Mouse (Mus musculus): ENCODE measurements around the gene Sf3b3. TPM values are rescaled to one million over a fixed set of nuclear protein-coding genes. Genes with fewer than 3 reads are reported as not detected.

The Sf3b3 gene
- total RNA-seq, 2 experiments from 2014 or later: 36.7 to 37.5 TPM

DNA sequence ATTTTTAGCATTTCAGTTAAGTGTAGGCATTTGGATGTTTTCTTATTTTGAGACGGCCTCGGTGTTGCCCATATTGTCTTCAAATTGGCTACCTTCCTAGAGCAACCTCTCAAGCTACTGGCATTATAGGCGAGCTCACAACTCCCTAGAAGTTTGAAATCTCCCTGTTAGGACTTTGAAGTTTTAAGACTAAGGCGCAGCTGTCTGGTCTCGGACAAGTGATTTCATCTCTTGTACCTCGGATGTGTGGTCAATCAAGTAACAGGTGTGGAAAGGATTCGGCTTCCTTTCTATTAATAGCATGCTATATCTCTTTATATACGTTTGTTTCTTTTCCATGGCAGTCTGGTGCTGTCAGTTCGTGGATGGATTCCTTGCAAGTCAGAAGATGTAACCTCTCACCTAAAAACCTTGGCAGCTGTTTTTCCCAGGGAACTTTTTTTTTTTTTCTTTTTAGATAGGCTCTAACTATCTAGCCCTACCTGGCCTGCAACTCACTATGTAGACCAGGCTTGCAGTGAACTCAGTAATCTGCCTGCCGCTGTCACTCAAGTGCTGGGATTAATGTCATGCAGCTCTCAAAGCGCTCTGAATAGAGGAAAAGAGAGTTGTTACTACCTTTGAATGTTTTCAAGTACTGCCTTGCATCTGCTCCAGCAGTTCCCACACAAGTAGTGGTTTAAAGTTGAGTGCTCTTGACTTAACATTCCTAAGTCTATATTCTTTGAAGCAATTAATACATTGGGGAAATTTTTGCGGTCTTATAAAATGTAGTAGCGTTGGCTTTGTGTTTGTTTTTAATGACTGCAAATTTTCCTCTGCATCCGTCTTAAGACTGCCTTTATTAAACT is 1.3 kb upstream of the Sf3b3 start:
- DNase-seq: no peak

DNA sequence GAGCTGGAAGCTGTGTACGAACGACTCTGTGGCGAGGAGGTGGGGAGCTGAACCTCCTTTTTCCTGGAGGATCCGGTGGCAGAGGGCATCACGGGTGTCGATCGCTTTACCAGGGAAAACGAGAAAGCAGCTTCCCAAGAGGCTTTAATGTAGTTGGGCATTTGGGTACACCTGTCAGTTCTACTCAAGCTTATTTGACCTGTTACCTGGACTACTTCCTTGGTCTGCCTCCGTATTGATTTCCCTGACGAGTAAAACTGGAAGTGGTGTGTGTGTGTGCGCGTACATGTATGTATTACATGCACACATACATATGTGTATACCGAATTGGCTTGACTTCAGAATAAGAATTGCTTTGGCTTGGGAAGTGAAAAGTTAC is 573 bp upstream of the Sf3b3 start:
- no peak for DNase-seq

DNA sequence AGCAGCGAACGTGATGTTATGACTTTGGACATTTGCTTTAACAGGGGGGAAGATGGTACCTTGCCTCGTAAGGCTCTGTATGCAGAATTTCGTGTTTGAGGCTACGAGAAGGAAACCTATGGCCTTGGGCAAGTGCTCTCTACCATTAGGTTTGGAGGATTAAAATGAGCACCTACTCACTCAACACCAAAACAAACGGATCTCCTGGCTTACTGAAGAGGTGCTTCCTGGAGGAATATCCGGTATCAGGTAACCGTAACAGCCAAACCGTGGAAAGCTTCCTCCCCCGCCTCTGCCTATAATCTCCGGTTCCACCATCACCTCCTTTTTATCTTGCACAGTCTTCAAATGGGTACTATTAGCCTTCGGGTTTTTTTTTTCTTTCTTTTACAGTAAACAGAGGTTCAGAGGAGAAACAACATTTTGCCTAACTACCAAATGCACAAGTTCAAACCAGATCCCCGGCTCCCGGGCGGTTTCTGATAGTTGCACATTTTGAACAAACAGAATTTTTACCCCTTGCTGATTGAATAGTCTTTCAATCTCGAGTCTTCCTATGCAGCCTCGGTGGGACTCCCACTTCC is 674 bp downstream of the Sf3b3 start:
- DNase-seq: no peak

- DNase-seq: no peak
Observed at GRCm38 (mm10) chr8:110844941-110845340, 1.6 kb downstream of the Sf3b3 start.

DNA sequence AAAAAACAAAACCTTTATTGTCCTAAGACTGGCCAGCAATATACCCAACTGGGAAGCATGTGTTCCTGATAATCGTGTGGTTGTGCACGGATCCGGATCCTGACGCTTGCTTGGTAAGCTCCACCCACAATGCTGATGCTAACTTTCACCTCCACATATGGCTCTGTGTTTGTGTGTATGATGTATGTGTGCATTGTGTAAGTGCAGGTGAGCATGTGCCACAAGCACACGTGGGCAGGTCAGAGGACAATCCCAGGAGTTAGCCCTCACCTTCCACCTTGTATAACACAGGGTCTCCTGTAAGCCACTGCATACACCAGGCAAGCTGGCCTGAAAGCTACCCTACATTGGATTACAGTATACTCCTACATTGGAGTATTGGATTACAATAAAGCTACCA is 3.4 kb downstream of the Sf3b3 start:
- no peak for DNase-seq

DNA sequence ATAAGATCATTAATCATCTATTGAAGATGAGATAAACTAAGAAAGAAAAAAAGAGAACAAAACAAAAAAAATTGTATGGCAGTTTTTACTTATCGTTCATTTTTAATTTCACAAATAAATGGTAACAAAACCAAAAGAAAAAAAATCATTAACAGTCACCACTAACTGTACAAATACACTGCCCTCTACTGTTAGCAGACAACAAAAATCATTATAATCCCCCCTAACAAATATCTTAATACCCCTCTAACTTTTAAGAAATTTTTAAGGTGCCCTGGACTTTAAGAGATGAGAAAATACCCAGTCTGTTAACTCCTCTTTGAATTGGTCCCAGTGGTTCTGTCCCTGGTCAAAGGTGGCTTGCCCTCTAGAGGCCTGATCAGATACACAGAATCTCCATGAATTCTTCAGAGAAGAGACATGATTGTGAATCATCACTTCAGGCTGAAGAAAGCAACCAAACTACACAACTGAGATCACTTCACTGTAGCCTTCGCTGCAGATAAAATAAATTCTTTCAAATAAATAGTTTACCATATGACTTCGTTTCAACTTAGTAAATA is 4.5 kb downstream of the Sf3b3 start:
- no peak for DNase-seq

- no peak for DNase-seq
Observed at GRCm38 (mm10) chr8:110831956-110832355, 14.6 kb downstream of the Sf3b3 start.

- no peak for DNase-seq
Observed at GRCm38 (mm10) chr8:110828511-110828910, 18.1 kb downstream of the Sf3b3 start.

DNA sequence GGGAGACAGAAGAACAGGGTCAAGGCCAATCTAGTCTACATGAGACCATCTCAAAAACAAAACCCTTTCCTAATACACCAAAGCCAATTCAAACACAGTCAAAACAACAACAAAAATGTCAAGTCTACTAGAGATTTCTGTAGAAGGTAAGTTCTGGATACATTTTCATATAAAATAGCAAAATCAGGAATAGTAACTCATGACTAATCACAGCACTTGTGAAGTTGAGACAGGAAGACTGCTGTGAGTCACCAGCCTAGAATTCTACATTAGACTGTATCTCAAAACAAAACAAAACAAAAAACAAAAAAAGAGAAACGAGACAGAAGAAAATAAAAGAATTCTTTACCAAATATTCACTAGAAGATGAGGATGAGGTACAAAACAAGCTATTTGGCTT is 21.7 kb downstream of the Sf3b3 start:
- DNase-seq: no peak

- DNase-seq: no peak
Observed at GRCm38 (mm10) chr8:110821960-110822359, 24.6 kb downstream of the Sf3b3 start.

DNA sequence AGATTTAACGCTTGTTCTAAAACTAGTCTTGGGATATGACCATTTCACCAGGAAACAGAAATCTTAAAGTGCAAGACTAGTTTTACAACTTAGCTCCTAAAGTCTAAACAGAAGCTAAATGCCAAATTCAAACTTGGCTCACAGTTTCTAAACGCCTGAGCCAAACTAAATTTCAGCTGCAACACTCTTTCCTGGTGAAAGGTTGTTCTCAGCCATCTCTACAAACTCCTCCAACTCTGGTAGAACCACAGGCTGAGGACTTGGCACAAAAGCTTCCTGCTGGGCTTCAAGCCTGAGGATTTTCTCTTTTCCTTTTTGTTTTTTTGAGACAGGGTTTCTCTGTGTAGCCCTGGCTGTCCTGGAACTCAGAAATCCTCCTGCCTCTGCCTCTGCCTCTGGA is 26.3 kb downstream of the Sf3b3 start:
- peak in 1 of 2 experiments; percentile 31 for DNase-seq

DNA sequence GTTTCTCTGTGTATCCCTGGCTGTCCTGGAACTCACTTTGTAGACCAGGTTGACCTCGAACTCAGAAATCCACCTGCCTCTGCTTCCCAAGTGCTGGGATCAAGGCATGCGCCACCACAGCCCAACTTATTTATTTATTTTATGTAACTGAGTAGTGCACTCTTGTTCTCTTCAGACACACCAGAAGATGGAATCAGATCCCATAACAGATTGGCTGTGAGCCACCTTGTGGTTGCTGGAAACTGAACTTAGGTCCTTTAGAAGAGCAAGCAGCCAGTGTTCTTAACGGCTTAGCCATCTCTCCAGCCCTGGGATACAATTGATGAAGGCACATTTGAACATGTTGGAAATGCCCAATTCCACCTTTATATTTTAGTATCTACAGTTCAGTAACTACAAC is 28.0 kb downstream of the Sf3b3 start:
- DNase-seq: no peak

DNA sequence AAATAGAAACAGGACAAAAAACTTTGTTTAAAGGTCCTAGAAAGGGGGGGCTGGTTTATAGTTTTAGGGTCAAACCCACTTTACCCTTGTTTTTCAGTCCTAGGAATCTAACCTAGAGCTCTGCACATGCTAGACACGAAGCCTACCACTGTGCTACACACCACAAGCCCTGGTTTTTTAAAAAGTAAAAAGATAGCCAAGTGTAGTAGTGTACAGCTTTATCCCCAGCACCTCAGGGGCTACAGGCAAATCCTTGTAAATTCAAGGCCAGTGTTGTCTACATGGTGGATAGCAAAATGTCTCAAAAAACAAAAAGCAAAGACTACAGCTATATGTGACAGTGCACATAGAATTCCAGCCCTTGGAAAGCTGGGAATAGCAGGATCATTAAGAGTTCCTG is 29.6 kb downstream of the Sf3b3 start:
- no peak for DNase-seq

GRCm38 (mm10) chr8:110815308-110815707 is 31.3 kb downstream of the Sf3b3 start:
- no peak for DNase-seq

- no peak for DNase-seq
Observed at GRCm38 (mm10) chr8:110813081-110813812, 33.3 kb downstream of the Sf3b3 start.

DNA sequence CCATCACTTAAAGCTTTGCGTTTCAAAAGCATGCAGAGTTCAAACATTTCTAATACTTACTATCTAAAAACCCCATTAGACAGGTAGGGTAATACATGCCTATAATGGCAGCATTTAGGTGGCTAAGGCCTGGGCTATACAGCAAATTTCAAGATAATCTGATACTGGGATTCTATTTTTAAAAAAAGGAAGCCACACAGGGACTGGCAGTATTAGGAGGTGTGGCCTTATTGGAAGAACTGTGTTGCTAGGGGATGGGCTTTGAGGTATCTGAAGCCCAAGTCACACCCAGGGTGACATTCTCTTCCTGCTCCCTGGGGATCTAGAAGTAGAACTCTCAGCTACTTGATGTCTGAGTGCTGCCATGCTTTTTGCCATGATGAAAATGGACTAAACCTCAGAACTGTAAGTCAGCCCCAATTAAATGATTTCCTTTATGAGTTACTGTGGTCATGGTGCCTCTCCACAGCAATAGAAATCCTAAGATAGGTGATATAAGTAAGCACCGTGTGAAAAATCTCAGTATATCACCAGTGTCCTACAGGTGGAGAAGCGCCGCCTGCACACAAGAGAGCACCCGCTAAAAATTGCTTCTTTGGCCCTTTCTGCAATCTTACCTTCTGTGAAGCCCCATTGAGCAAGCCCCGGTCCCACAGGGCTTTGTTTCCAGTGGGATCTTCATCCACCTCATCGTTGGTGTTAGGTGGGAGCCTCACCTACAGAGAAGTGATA is 34.1 kb downstream of the Sf3b3 start:
- no peak for DNase-seq

DNA sequence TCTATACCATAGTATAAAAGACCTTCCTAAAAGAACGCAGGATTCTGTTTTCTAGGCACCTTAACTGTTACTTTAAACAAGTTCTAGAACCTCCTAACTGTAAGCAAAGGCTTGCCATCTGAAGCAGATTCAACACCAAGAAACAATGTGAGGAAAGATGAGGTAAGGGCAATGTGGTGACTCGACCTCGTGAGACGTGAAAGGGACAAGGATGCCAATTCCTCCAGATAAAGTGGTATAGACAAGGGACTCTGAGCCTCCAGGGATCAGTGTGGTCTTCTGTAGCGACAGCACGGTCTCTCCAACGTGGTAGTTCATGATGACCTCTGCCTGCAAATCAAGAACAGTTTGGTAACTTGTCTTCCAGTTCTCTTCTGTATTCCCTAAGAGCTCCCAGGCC is 34.8 kb downstream of the Sf3b3 start:
- no peak for DNase-seq

GRCm38 (mm10) chr8:110811116-110811515 is 35.5 kb downstream of the Sf3b3 start:
- DNase-seq: no peak

- no peak for DNase-seq
Observed at GRCm38 (mm10) chr8:110810481-110811065, 36.0 kb downstream of the Sf3b3 start.

DNA sequence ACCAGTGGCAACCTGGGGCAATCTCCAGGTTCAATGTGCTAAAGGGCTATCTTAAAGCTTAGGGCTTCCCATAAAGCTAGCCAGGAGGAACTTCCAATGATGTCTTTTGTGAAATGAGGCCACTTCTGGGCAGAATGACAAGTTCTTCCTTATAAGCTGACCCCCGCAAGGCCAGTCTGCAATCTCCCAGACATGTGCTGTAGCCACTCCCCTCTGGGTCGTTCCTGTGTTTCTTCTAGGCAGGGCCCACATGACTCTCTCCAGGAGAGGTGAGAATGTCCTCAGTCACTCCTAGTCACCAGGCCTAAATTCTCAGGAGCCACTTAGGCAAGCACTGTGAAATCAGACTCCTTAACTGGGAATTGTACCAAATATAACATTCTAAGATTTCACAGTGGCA is 36.8 kb downstream of the Sf3b3 start:
- peak in 1 of 2 experiments; percentile 40 for DNase-seq
